Mouse (Mus musculus): ENCODE measurements around the gene Hrasls5.

DNA sequence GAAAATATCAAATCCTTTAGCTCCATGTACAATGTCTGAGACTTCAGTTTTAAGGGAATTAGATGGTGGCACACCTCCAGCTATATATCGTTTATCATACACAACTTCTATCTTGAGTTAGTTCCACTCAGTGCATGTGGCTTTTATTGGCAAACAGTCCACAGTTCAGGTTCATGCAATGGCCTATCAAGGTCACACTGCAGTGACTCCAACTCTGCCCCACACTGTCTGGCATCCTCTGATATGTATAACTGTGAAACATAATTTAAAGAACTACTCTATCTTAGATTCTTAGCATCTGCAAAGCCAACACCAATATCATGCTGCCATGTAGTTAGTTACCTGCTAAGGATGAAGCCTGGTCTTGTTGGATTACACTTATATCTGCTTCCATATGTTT lies 75.6 kb downstream of the Hrasls5 start:
- TF ChIP-seq POLR2A (IDR thresholded peaks at IDR 0.05; ENCODE audit: extremely low read depth, insufficient read depth, low read length), result no peak
- no peak for TF ChIP-seq CTCF (IDR thresholded peaks at IDR 0.05; ENCODE audit: low read depth, low read length)

Measured in liver, adult 2 months (tissue).